Mouse (Mus musculus) hindbrain, embryonic 12.5 days (tissue): ENCODE results near the gene Gtf3c4. TPM values are rescaled to one million over a fixed set of nuclear protein-coding genes. Genes with fewer than 3 reads are reported as not detected.

Experiments used
- ATAC-seq: fragments of 200-750 bp; cut with Nextera tagmentation; 2 replicates; pipeline ENCODE4 v1.8.0; 2017; ENCODE audit warnings: moderate TSS enrichment; ENCODE audit not compliant: low FRiP score
- H3K27ac ChIP-seq: fragments of 300-500 bp; sonication (generic); 2 replicates; pipeline ENCODE4 v1.5.1; 2016; ENCODE audit warnings: mild to moderate bottlenecking
- H3K27me3 ChIP-seq: fragments of 300-500 bp; sonication (generic); 2 replicates; pipeline ENCODE4 v1.6.1; 2016; ENCODE audit warnings: mild to moderate bottlenecking
- H3K36me3 ChIP-seq: fragments of 300-500 bp; sonication (generic); 2 replicates; pipeline ENCODE4 v1.6.1; 2016; ENCODE audit warnings: mild to moderate bottlenecking
- H3K4me1 ChIP-seq: fragments of 300-500 bp; sonication (generic); 2 replicates; pipeline ENCODE4 v1.6.1; 2016
- H3K4me2 ChIP-seq: fragments of 300-500 bp; sonication (generic); replicated peaks from 2 replicates; pipeline ENCODE4 v1.6.1; 2016; ENCODE audit warnings: mild to moderate bottlenecking
- H3K4me3 ChIP-seq: fragments of 300-500 bp; sonication (generic); 2 replicates; pipeline ENCODE4 v1.5.1; 2016; ENCODE audit warnings: mild to moderate bottlenecking
- H3K9ac ChIP-seq: fragments of 300-500 bp; sonication (generic); 2 replicates; pipeline ENCODE4 v1.6.1; 2016; ENCODE audit warnings: mild to moderate bottlenecking, moderate library complexity
- H3K9me3 ChIP-seq: fragments of 300-500 bp; sonication (generic); replicated peaks from 2 replicates; pipeline ENCODE4 v1.6.1; 2016; ENCODE audit warnings: mild to moderate bottlenecking
- WGBS: fragments of 180-500 bp; shearing (Covaris S2); methylation state at CpG from one replicate; pipeline ENCODE4 v1.1.7; 2016; 5-methylcytosine and 5-hydroxymethylcytosine counted together
- polyA plus RNA-seq: library from polyadenylated mRNA; unstranded; fragments of >200 nt; fragmentation: Nextera tagmentation; extraction: Ambion mirVana; gene quantifications from 2 replicates; pipeline ENCODE4 v1.2.1, GENCODE M21; 2016

Gtf3c4 gene
- polyA plus RNA-seq, 1 experiment from 2014 or later = 33.5 TPM

- ATAC-seq = peak; percentile 83
- H3K9me3 ChIP-seq = no peaks in the 10 kb centered on the region
- no peak overlapping the region for H3K9ac ChIP-seq
- H3K4me1 ChIP-seq = peaks cover 23% of the 10 kb centered on the region
- 36% methylated on average over 18 of the region's 18 CpGs for WGBS
- peak overlapping the region; percentile 74 for H3K27ac ChIP-seq
- no peak overlapping the region for H3K4me3 ChIP-seq
- H3K36me3 ChIP-seq = no peaks in the 10 kb centered on the region
- H3K27me3 ChIP-seq = peaks cover 5% of the 10 kb centered on the region; the same call in 1 of the 2 replicates
- peak overlapping the region; percentile 19; the same call in 1 of the 2 replicates for H3K4me2 ChIP-seq
These were observed 42.6 kb downstream of the Gtf3c4 start for GRCm38 (mm10) chr2:28797490-28798106.

GRCm38 (mm10) chr2:28796298-28796697 is 43.9 kb downstream of the Gtf3c4 start:
- ATAC-seq = no peak
- WGBS = 80% methylated on average over 8 of the region's 8 CpGs
- H3K9me3 ChIP-seq = no peaks in the 10 kb centered on the region
- no peak overlapping the region for H3K4me2 ChIP-seq
- H3K4me1 ChIP-seq = peaks cover 30% of the 10 kb centered on the region
- no peak overlapping the region for H3K4me3 ChIP-seq
- H3K27me3 ChIP-seq = peaks cover 5% of the 10 kb centered on the region; the same call in 1 of the 2 replicates
- H3K9ac ChIP-seq = no peak overlapping the region
- no peak overlapping the region for H3K27ac ChIP-seq
- no peaks in the 10 kb centered on the region for H3K36me3 ChIP-seq

- 77% methylated on average over 5 of the region's 5 CpGs for WGBS
- Histone ChIP-seq H3K27ac (no peak overlapping the region), H3K4me2 (no peak overlapping the region), H3K4me1 (peaks cover 30% of the 10 kb centered on the region), H3K9me3 (no peaks in the 10 kb centered on the region), H3K4me3 (no peak overlapping the region), H3K27me3 (peaks cover 11% of the 10 kb centered on the region; the same call in 1 of the 2 replicates), H3K36me3 (no peaks in the 10 kb centered on the region), H3K9ac (no peak overlapping the region)
- no peak for ATAC-seq
These were observed 45.5 kb downstream of the Gtf3c4 start for GRCm38 (mm10) chr2:28794623-28795022.

GRCm38 (mm10) chr2:28792931-28793610 is 47.1 kb downstream of the Gtf3c4 start:
- H3K4me3 ChIP-seq = no peak overlapping the region
- H3K4me1 ChIP-seq = peaks cover 23% of the 10 kb centered on the region
- no peak overlapping the region for H3K9ac ChIP-seq
- H3K27me3 ChIP-seq = peaks cover 11% of the 10 kb centered on the region; the same call in 1 of the 2 replicates
- peak overlapping the region; percentile 48; the same call in 1 of the 2 replicates for H3K27ac ChIP-seq
- H3K4me2 ChIP-seq = peak overlapping the region; percentile 31
- no peaks in the 10 kb centered on the region for H3K9me3 ChIP-seq
- no peaks in the 10 kb centered on the region for H3K36me3 ChIP-seq
- WGBS = 22% methylated on average over 6 of the region's 6 CpGs
- 0 out of 2 replicates have a peak, but pooled peaks have one; percentile 36 for ATAC-seq

- H3K4me1 ChIP-seq = peaks cover 20% of the 10 kb centered on the region
- no peak overlapping the region for H3K9ac ChIP-seq
- H3K27ac ChIP-seq = peak overlapping the region; percentile 52; the same call in 1 of the 2 replicates
- peaks cover 11% of the 10 kb centered on the region; the same call in 1 of the 2 replicates for H3K27me3 ChIP-seq
- H3K36me3 ChIP-seq = no peaks in the 10 kb centered on the region
- ATAC-seq = peak; percentile 50; the same call in 1 of the 2 replicates
- H3K9me3 ChIP-seq = no peaks in the 10 kb centered on the region
- H3K4me2 ChIP-seq = no peak overlapping the region
- 56% methylated on average over 6 of the region's 6 CpGs for WGBS
- no peak overlapping the region for H3K4me3 ChIP-seq
These were observed 53.0 kb downstream of the Gtf3c4 start for GRCm38 (mm10) chr2:28787067-28787619.

GRCm38 (mm10) chr2:28786355-28787066 is 53.6 kb downstream of the Gtf3c4 start:
- WGBS = 63% methylated on average over 16 of the region's 16 CpGs
- Histone ChIP-seq H3K27me3 (peaks cover 8% of the 10 kb centered on the region; the same call in 1 of the 2 replicates), H3K9ac (no peak overlapping the region), H3K9me3 (no peaks in the 10 kb centered on the region), H3K36me3 (no peaks in the 10 kb centered on the region), H3K27ac (peak overlapping the region; percentile 52; the same call in 1 of the 2 replicates), H3K4me2 (no peak overlapping the region), H3K4me3 (no peak overlapping the region), H3K4me1 (peaks cover 17% of the 10 kb centered on the region)
- 0 out of 2 replicates have a peak, but pooled peaks have one; percentile 43 for ATAC-seq

GRCm38 (mm10) chr2:28781310-28781709 is 58.9 kb downstream of the Gtf3c4 start:
- H3K27me3 ChIP-seq = no peaks in the 10 kb centered on the region; the same call in 1 of the 2 replicates
- no peaks in the 10 kb centered on the region for H3K36me3 ChIP-seq
- no peak overlapping the region for H3K4me3 ChIP-seq
- H3K4me2 ChIP-seq = no peak overlapping the region
- 93% methylated on average over 4 of the region's 4 CpGs for WGBS
- no peaks in the 10 kb centered on the region; the same call in 1 of the 2 replicates for H3K9me3 ChIP-seq
- no peak overlapping the region for H3K9ac ChIP-seq
- peaks cover 12% of the 10 kb centered on the region for H3K4me1 ChIP-seq
- no peak overlapping the region for H3K27ac ChIP-seq
- no peak for ATAC-seq

- no peaks in the 10 kb centered on the region; the same call in 1 of the 2 replicates for H3K9me3 ChIP-seq
- H3K36me3 ChIP-seq = no peaks in the 10 kb centered on the region
- no peak overlapping the region for H3K9ac ChIP-seq
- H3K4me1 ChIP-seq = peaks cover 8% of the 10 kb centered on the region
- H3K27me3 ChIP-seq = peaks cover 4% of the 10 kb centered on the region; the same call in 1 of the 2 replicates
- no peak overlapping the region for H3K27ac ChIP-seq
- H3K4me2 ChIP-seq = no peak overlapping the region
- peak; percentile 50; the same call in 1 of the 2 replicates for ATAC-seq
- 54% methylated on average over 16 of the region's 16 CpGs for WGBS
- no peak overlapping the region for H3K4me3 ChIP-seq
These were observed 60.0 kb downstream of the Gtf3c4 start for GRCm38 (mm10) chr2:28780001-28780782.

GRCm38 (mm10) chr2:28776728-28777127 is 63.4 kb downstream of the Gtf3c4 start:
- Histone ChIP-seq H3K9me3 (no peaks in the 10 kb centered on the region; the same call in 1 of the 2 replicates), H3K27ac (no peak overlapping the region), H3K4me3 (no peak overlapping the region), H3K36me3 (no peaks in the 10 kb centered on the region), H3K4me1 (peaks cover 9% of the 10 kb centered on the region), H3K27me3 (peaks cover 5% of the 10 kb centered on the region; the same call in 1 of the 2 replicates), H3K9ac (no peak overlapping the region), H3K4me2 (no peak overlapping the region)
- WGBS = 84% methylated on average over 2 of the region's 2 CpGs
- ATAC-seq = no peak

- Histone ChIP-seq H3K4me3 (no peak overlapping the region), H3K27me3 (peaks cover 5% of the 10 kb centered on the region; the same call in 1 of the 2 replicates), H3K36me3 (no peaks in the 10 kb centered on the region), H3K4me1 (peaks cover 13% of the 10 kb centered on the region), H3K9me3 (no peaks in the 10 kb centered on the region), H3K9ac (no peak overlapping the region), H3K27ac (no peak overlapping the region; the same call in 1 of the 2 replicates), H3K4me2 (no peak overlapping the region)
- no peak for ATAC-seq
- 54% methylated on average over 8 of the region's 8 CpGs for WGBS
These were observed 66.1 kb downstream of the Gtf3c4 start for GRCm38 (mm10) chr2:28774073-28774472.
